Mouse (Mus musculus): ENCODE data around the gene Cemip2.

GRCm38 (mm10) chr19:21791826-21792225 lies 13.7 kb downstream of the Cemip2 start:
- TF ChIP-seq GATA1 (IDR thresholded peaks at IDR 0.05; ENCODE audit: borderline replicate concordance, low read length): no peak
- TF ChIP-seq FLI1 (IDR thresholded peaks at IDR 0.05; ENCODE audit: low read length): no peak
